Mouse (Mus musculus): ENCODE data around the gene Stat5b. TPM values are rescaled to one million over a fixed set of nuclear protein-coding genes. Genes with fewer than 3 reads are reported as not detected.

Gene Stat5b
- polyA plus RNA-seq, 1 experiment from 2014 or later = 17.3 TPM

GRCm38 (mm10) chr11:100738749-100739148 is 111.8 kb downstream of the Stat5b start:
- peak overlapping the region; percentile 59 for H3K4me2 ChIP-seq (ENCODE audit: low read depth, low read length)
- WGBS = 19% methylated on average over 5 of the region's 5 CpGs
- H3K9ac ChIP-seq (replicated peaks; ENCODE audit: low read depth, low read length) = peak overlapping the region; percentile 43
- H3K27me3 ChIP-seq (ENCODE audit: control insufficient read depth, insufficient read depth, low read length) = no peaks in the 10 kb centered on the region
- peak overlapping the region; percentile 66 for H3K4me3 ChIP-seq (ENCODE audit: low read depth, low read length)
- H3K9me3 ChIP-seq (ENCODE audit: control insufficient read depth, low read length) = no peaks in the 10 kb centered on the region
- peaks cover 17% of the 10 kb centered on the region for H3K4me1 ChIP-seq (ENCODE audit: control insufficient read depth, insufficient read depth, low read length)
- 0 out of 2 replicates have a peak, but pooled peaks cover 9% of the 10 kb centered on the region for H3K36me3 ChIP-seq (ENCODE audit: control insufficient read depth, insufficient read depth, low read length)
- ATAC-seq (ENCODE audit: low read depth) = peak; percentile 23; the same call in 1 of the 2 replicates
- H3K27ac ChIP-seq (ENCODE audit: low read depth, low read length) = peak overlapping the region; percentile 75

- ATAC-seq (ENCODE audit: low read depth) = peak; percentile 98
- Histone ChIP-seq H3K4me3 (ENCODE audit: low read depth, low read length) (peak within 1 kb of the TSS; percentile 66), H3K4me1 (ENCODE audit: control insufficient read depth, insufficient read depth, low read length) (peaks cover 17% of the 10 kb centered on the region), H3K9me3 (ENCODE audit: control insufficient read depth, low read length) (no peaks in the 10 kb centered on the region), H3K36me3 (ENCODE audit: control insufficient read depth, insufficient read depth, low read length) (0 out of 2 replicates have a peak, but pooled peaks cover 9% of the 10 kb centered on the region), H3K27ac (ENCODE audit: low read depth, low read length) (peak within 1 kb of the TSS; percentile 75), H3K4me2 (ENCODE audit: low read depth, low read length) (peak within 1 kb of the TSS; percentile 78), H3K9ac (replicated peaks; ENCODE audit: low read depth, low read length) (peak within 1 kb of the TSS; percentile 84), H3K27me3 (ENCODE audit: control insufficient read depth, insufficient read depth, low read length) (no peaks in the 10 kb centered on the region)
- WGBS = under 1% methylated on average over 39 of the region's 39 CpGs
These were observed 112.4 kb downstream of the Stat5b start, which contains the start of gene Rab5c for GRCm38 (mm10) chr11:100738066-100738604. Rab5c (minus strand) TSS chr11:100738215.

- Histone ChIP-seq H3K9me3 (ENCODE audit: control insufficient read depth, low read length) (no peaks in the 10 kb centered on the region), H3K4me1 (ENCODE audit: control insufficient read depth, insufficient read depth, low read length) (peaks cover 17% of the 10 kb centered on the region), H3K27me3 (ENCODE audit: control insufficient read depth, insufficient read depth, low read length) (no peaks in the 10 kb centered on the region), H3K9ac (replicated peaks; ENCODE audit: low read depth, low read length) (peak overlapping the region; percentile 84), H3K4me2 (ENCODE audit: low read depth, low read length) (peak overlapping the region; percentile 78), H3K36me3 (ENCODE audit: control insufficient read depth, insufficient read depth, low read length) (0 out of 2 replicates have a peak, but pooled peaks cover 9% of the 10 kb centered on the region), H3K27ac (ENCODE audit: low read depth, low read length) (peak overlapping the region; percentile 7; the same call in 1 of the 2 replicates), H3K4me3 (ENCODE audit: low read depth, low read length) (peak overlapping the region; percentile 66)
- no peak for ATAC-seq (ENCODE audit: low read depth)
- 2% methylated on average over 13 of the region's 13 CpGs for WGBS
These were observed 113.3 kb downstream of the Stat5b start for GRCm38 (mm10) chr11:100737105-100737733.

- no peak for ATAC-seq (ENCODE audit: low read depth)
- Histone ChIP-seq H3K4me3 (ENCODE audit: low read depth, low read length) (peak overlapping the region; percentile 66), H3K36me3 (ENCODE audit: control insufficient read depth, insufficient read depth, low read length) (0 out of 2 replicates have a peak, but pooled peaks cover 8% of the 10 kb centered on the region), H3K9ac (replicated peaks; ENCODE audit: low read depth, low read length) (no peak overlapping the region), H3K27me3 (ENCODE audit: control insufficient read depth, insufficient read depth, low read length) (no peaks in the 10 kb centered on the region), H3K4me1 (ENCODE audit: control insufficient read depth, insufficient read depth, low read length) (peaks cover 17% of the 10 kb centered on the region), H3K27ac (ENCODE audit: low read depth, low read length) (no peak overlapping the region), H3K4me2 (ENCODE audit: low read depth, low read length) (peak overlapping the region; percentile 78), H3K9me3 (ENCODE audit: control insufficient read depth, low read length) (no peaks in the 10 kb centered on the region)
- WGBS = 94% methylated on average over 4 of the region's 4 CpGs
These were observed 113.8 kb downstream of the Stat5b start for GRCm38 (mm10) chr11:100736746-100737080.

GRCm38 (mm10) chr11:100735954-100736745 is 114.4 kb downstream of the Stat5b start:
- Histone ChIP-seq H3K27ac (ENCODE audit: low read depth, low read length) (no peak overlapping the region), H3K36me3 (ENCODE audit: control insufficient read depth, insufficient read depth, low read length) (0 out of 2 replicates have a peak, but pooled peaks cover 3% of the 10 kb centered on the region), H3K4me3 (ENCODE audit: low read depth, low read length) (no peak overlapping the region; the same call in 1 of the 2 replicates), H3K27me3 (ENCODE audit: control insufficient read depth, insufficient read depth, low read length) (no peaks in the 10 kb centered on the region), H3K4me2 (ENCODE audit: low read depth, low read length) (peak overlapping the region; percentile 78; the same call in 1 of the 2 replicates), H3K9ac (replicated peaks; ENCODE audit: low read depth, low read length) (no peak overlapping the region), H3K4me1 (ENCODE audit: control insufficient read depth, insufficient read depth, low read length) (peaks cover 17% of the 10 kb centered on the region), H3K9me3 (ENCODE audit: control insufficient read depth, low read length) (no peaks in the 10 kb centered on the region)
- 80% methylated on average over 14 of the region's 14 CpGs for WGBS
- ATAC-seq (ENCODE audit: low read depth) = no peak

- no peaks in the 10 kb centered on the region for H3K9me3 ChIP-seq (ENCODE audit: control insufficient read depth, low read length)
- H3K4me2 ChIP-seq (ENCODE audit: low read depth, low read length) = peak overlapping the region; percentile 1; the same call in 1 of the 2 replicates
- WGBS = 95% methylated on average over 9 of the region's 9 CpGs
- no peaks in the 10 kb centered on the region for H3K36me3 ChIP-seq (ENCODE audit: control insufficient read depth, insufficient read depth, low read length)
- H3K27ac ChIP-seq (ENCODE audit: low read depth, low read length) = no peak overlapping the region
- no peaks in the 10 kb centered on the region for H3K27me3 ChIP-seq (ENCODE audit: control insufficient read depth, insufficient read depth, low read length)
- no peak for ATAC-seq (ENCODE audit: low read depth)
- H3K4me1 ChIP-seq (ENCODE audit: control insufficient read depth, insufficient read depth, low read length) = peaks cover 17% of the 10 kb centered on the region
- H3K9ac ChIP-seq (replicated peaks; ENCODE audit: low read depth, low read length) = no peak overlapping the region
- no peak overlapping the region for H3K4me3 ChIP-seq (ENCODE audit: low read depth, low read length)
These were observed 115.2 kb downstream of the Stat5b start for GRCm38 (mm10) chr11:100735134-100735865.

Other genes starting within 250 kb of the Stat5b start
- gene Nkiras2, start 231.5 kb downstream of the Stat5b start, polyA plus RNA-seq (2014; fragmentation: Nextera tagmentation; extraction: Ambion mirVana) = 108 and 110 TPM in 2 replicates
- 109 and 112 TPM in 2 replicates for gene Dnajc7, start 230.6 kb downstream of the Stat5b start, polyA plus RNA-seq (2014; fragmentation: Nextera tagmentation; extraction: Ambion mirVana)
- 0.50 and 0.61 TPM in 2 replicates for gene Zfp385c, start 158.3 kb downstream of the Stat5b start, polyA plus RNA-seq (2014; fragmentation: Nextera tagmentation; extraction: Ambion mirVana)
- gene Dhx58, start 146.5 kb downstream of the Stat5b start, polyA plus RNA-seq (2014; fragmentation: Nextera tagmentation; extraction: Ambion mirVana) = 2.7 and 2.8 TPM in 2 replicates
- gene Kat2a, start 138.3 kb downstream of the Stat5b start, polyA plus RNA-seq (2014; fragmentation: Nextera tagmentation; extraction: Ambion mirVana) = 55.3 and 57.0 TPM in 2 replicates
- not detected in 2 replicates for gene Hspb9, start 136.9 kb downstream of the Stat5b start, polyA plus RNA-seq (2014; fragmentation: Nextera tagmentation; extraction: Ambion mirVana)
- gene Rab5c, start 112.5 kb downstream of the Stat5b start, polyA plus RNA-seq (2014; fragmentation: Nextera tagmentation; extraction: Ambion mirVana) = 59.7 and 82.7 TPM in 2 replicates
- gene Kcnh4, start 90.8 kb downstream of the Stat5b start, polyA plus RNA-seq (2014; fragmentation: Nextera tagmentation; extraction: Ambion mirVana) = 6.4 and 10.1 TPM in 2 replicates
- gene Hcrt, start 87.8 kb downstream of the Stat5b start, polyA plus RNA-seq (2014; fragmentation: Nextera tagmentation; extraction: Ambion mirVana) = 0.51 TPM in 1 of 2 replicates, not detected in the other
- gene Ghdc, start 79.8 kb downstream of the Stat5b start, polyA plus RNA-seq (2014; fragmentation: Nextera tagmentation; extraction: Ambion mirVana) = 3.3 and 4.5 TPM in 2 replicates
- 1.3 and 1.8 TPM in 2 replicates for gene Stat5a, start 8.6 kb upstream of the Stat5b start, polyA plus RNA-seq (2014; fragmentation: Nextera tagmentation; extraction: Ambion mirVana)
- gene Stat3, start 88.8 kb upstream of the Stat5b start, polyA plus RNA-seq (2014; fragmentation: Nextera tagmentation; extraction: Ambion mirVana) = 45.6 and 77.7 TPM in 2 replicates
- gene Cavin1, start 120.2 kb upstream of the Stat5b start, polyA plus RNA-seq (2014; fragmentation: Nextera tagmentation; extraction: Ambion mirVana) = 5.3 and 20.4 TPM in 2 replicates
- gene Atp6v0a1, start 158.7 kb upstream of the Stat5b start, polyA plus RNA-seq (2014; fragmentation: Nextera tagmentation; extraction: Ambion mirVana) = 147 and 175 TPM in 2 replicates
- gene Naglu, start 219.3 kb upstream of the Stat5b start, polyA plus RNA-seq (2014; fragmentation: Nextera tagmentation; extraction: Ambion mirVana) = 7.0 and 9.8 TPM in 2 replicates
- 0.35 TPM in 1 of 2 replicates, not detected in the other for gene Hsd17b1, start 227.7 kb upstream of the Stat5b start, polyA plus RNA-seq (2014; fragmentation: Nextera tagmentation; extraction: Ambion mirVana)
- 38.3 and 39.2 TPM in 2 replicates for gene Coasy, start 231.8 kb upstream of the Stat5b start, polyA plus RNA-seq (2014; fragmentation: Nextera tagmentation; extraction: Ambion mirVana)
- gene Mlx, start 236.6 kb upstream of the Stat5b start, polyA plus RNA-seq (2014; fragmentation: Nextera tagmentation; extraction: Ambion mirVana) = 84.6 and 95.7 TPM in 2 replicates
- 17.0 and 19.0 TPM in 2 replicates for gene Psmc3ip, start 244.7 kb upstream of the Stat5b start, polyA plus RNA-seq (2014; fragmentation: Nextera tagmentation; extraction: Ambion mirVana)